Mouse (Mus musculus) natural killer cell, adult 2 months (primary cell): ENCODE data around the gene Cops7b.

Experiments
- DNase-seq, 2 experiments: peaks; one replicate each; pipeline ENCODE4 v3.0.0; 2022; ENCODE audit warnings: low spot score in 2 of 2

The Cops7b gene

GRCm38 (mm10) chr1:86657071-86657470, 74.4 kb downstream of the Cops7b start:
- no peak for DNase-seq
